Mouse (Mus musculus): ENCODE results near the gene Mfsd12. TPM values are rescaled to one million over a fixed set of nuclear protein-coding genes. Genes with fewer than 3 reads are reported as not detected.

Mfsd12 gene
- total RNA-seq, 4 experiments from 2014 or later: 36.8 to 42.2 (median 37.9) TPM

DNA sequence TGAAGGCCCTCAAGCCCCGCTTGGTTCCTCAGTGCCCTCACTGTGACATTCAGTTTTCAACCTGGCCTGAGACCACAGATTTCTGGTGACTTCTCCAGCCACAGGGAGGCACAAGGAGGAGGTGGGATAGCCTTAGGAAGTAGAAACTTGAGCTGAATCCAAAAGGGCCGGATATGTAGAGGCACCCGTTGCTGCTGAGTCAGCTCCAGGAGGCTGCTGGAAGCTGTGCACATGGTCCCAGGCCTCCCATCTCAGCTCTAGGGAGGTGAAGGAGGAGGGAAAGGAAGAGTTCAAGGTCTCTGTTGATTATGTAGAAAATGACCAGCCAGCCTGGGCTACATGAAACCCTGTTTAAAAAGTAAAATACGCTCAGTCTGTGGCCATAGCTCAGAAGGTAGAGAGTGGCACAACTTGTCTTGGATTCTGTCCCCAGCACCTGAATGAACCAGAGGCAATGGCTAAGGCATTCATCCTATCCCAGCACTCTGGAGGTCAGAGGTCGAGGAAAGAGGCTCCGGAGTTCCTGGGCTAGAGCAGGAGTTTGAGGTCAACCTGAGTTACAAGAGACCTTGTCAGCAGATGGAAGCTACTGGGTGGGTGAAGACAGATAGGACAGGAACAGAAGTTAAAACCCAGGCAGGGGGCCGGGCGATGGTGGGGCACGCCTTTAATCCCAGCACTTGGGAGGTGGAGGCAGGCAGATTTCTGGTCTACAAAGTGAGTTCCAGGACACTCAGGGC is 2.4 kb upstream of the Mfsd12 start:
- no peak for DNase-seq (ENCODE audit: low spot score in 2 of 2)

DNA sequence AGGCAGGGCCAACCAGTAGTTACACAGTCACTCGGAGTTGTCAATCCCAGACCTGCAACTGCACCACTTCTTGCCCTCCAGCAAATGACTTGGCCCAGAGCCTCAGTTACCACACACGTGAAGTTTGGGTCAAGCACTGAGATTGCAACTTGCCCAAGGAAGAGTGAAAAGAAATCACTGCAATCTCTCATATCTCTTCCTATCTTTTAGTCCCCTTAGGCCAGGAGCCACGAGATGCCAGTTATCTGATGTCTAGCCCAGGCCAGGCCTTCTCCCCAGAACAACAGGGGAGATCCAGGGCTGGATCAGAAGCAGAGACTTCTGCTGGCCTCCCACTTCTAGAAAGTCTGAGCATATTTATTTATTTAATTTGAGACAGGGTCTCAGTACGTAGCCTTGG is 1.8 kb upstream of the Mfsd12 start:
- DNase-seq (ENCODE audit: low spot score in 2 of 2): no peak

DNA sequence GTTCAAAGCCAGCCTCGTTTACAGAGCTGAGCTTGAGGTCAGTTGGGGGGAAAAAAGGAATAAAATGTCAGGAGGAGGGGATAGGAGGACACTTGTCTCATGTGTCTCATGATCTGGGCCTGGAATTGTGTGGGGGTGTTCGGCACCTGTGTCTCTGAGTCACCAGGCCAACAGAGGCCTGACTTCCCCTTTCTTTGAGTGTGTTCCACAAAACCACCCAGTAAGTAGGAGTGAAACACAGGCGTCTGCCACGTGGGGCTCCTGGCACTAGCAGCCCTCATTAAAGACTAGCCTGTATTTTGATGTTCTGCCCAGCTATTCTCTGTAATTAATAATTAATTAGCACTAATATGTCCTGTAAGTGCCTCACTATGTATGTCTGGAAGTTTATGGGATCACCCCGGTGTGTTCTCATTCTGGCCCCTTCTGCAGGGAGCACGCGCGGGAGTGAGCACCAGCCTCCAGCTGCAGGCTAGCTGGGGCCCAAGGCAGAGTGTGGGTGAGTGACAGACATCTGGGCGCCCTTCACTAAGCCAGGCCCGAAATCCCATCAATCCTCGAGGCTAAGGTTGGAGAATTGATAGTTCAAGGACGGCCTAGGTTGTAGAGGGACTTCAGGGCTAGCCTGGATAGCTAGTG is 820 bp upstream of the Mfsd12 start:
- DNase-seq (ENCODE audit: low spot score in 2 of 2): no peak

DNA sequence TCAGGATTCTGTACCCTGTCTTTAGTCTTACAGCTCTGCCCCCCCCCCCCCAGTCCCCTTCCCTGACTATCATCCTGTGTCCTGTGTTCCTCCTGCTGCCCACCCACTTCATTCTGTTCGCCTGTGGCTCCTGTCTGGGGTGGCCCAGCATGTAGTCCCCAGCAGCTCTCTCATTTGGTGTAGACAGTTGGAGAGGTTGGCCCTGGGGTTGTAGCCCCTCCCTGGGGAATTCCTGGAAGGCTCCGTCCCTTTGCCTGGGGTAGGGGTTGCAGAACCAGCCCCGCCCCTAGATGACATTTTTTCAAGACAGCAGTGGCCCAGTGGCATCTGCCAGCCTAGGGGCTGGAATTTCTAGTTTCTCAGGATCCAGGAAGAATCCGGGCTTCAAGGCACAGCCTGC is 918 bp downstream of the Mfsd12 start:
- no peak for DNase-seq (ENCODE audit: low spot score in 2 of 2)

DNA sequence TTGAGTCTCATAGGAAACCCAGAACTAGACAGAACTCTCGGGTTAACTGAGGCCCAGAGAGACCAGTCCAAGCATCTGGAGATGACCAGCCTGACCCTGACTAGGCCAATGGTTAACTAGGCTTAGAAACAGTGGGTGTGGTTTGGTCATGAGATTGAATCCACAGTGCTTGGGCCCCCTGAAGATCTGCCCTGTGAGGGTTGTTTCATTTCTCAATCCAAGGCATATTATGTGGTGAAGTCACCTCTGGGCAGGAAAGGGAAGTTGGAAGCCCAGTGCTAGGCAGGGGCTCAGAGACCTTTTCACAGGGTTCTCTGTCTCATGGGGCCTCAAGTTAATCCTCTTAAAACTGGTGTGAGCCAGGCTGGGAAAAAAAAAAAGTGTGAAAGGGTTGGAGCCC is 1.6 kb downstream of the Mfsd12 start:
- DNase-seq (ENCODE audit: low spot score in 2 of 2): no peak

DNA sequence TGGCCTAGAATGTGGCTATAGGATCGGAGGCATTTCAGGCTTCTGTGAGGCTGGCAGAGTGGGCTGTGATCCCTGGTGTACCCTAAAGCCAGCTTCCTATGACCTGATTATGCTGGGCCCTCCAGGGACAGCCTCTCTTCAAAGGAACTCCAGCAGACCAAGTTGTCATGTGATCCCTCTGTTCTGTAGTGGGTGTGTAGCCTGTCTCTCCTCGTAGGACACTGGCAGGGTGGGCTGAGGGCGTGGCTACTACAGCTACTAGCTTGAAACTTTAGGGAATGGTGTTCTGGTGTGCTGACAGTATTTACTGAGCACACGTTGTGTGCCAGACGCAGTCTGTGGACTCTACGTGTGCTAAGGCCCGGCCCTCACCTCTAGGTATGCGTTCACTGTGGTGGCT is 3.4 kb downstream of the Mfsd12 start:
- DNase-seq (ENCODE audit: low spot score in 2 of 2): no peak

DNA sequence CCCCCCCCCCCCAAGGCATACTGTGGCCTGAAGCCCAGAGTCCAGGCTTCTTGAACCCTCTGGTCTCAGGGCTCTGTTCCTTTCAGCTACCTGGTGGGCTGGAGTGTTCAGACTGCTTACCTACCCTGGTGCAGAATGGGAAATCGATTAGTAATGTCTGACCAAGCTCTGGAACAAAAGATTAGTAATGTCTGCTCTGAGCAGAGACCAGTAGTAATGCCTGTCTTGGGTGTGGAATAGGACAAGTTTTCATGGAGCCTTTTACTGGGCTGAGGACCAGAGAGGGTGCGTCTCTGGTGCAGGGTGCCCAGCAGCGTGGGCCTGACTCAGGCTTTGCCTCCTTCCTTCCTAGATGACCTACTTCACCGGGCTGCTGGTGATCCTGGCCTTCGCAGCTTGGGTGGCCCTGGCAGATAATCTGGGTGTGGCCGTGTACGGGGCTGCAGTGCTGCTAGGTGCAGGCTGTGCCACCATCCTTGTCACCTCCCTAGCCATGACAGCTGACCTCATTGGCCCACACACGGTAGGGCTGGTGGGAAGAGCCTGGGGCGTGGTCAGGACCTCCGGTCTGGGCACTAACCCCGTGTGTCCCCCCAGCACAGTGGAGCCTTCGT is 5.2 kb downstream of the Mfsd12 start:
- no peak for DNase-seq (ENCODE audit: low spot score in 2 of 2)

DNA sequence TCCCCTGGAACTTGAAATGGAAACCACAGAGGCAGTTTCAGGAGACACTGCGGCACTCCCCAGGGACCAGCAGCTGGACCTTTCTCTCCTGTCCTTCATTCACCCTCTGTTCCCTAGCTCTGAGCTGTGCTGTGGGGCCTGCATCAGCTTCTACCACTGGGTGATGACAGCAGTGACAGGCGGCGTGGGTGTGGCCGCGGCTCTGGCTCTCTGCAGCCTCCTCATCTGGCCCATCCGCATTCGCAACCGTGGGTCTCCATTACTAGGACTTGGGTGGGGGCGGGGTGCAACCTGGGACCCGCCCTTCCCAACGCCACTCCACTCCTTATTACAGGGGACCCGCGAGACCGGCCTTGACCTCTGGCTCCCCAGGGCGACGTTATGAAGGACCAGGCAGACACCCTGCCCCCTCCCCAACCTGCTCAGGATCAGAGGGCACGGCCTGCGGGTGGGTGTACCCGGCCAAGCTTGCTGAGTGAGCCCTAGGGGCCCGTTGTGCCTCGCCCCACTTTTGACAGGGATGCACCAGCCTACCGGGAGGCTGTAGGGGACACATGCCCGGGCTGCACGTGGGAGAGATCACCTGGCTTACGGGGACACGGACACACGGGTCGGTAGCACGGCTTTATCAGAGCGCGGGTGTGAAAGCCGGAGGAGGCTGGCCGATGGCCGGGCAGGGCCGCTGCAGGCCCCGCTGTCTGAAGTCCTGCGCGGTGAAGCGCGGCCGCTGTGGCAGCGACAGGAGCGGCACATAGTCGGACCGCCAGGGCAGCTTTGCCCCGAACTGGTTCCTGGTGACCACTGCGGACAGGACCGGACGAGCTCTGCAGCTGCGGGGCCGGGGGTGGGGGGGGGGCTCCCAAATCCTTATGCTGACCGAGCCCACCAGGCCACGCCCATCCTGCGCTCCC is 6.4 kb downstream of the Mfsd12 start:
- no peak for DNase-seq (ENCODE audit: low spot score in 2 of 2)

DNA sequence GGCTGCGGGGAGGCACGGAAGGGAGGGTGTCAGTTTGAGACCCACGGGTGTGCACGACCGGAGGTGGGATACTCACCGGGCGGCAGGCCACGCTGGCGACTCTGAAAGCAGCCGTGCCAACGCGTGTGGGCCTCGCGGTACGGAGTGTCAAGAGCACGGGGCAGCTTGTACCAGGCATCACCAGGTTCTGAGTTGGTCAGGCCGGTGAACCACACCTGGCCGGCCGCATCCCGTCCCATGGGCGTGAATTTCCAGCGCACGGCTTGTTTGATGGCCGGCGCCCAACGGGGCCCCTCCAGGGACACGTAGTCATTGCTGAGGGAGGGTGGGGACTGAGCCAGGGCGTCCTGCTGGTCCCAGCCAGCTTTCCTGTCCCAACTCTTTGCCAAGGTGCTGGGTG is 7.4 kb downstream of the Mfsd12 start:
- DNase-seq (ENCODE audit: low spot score in 2 of 2): no peak

DNA sequence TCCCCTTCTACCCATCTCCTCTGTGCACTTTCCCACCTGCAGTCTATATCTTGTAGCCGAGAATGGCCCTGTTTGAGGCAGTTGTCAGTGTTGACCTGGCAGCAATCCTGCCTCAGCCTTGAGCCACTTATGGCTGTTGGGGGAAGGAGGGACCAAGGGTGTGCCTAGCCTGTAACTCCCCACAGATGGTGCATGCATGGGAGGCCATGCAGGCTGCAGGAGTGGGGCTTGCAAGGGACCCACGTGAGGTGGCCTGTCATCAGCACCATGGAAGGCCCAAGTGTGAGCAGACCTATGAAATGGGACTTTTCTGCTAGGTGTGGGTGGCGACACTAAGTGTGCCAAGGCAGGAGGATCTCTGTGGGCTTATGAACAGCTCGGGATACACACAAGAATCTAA is 7.8 kb downstream of the Mfsd12 start:
- peak in 1 of 2 experiments; percentile 67 for DNase-seq (ENCODE audit: low spot score in 2 of 2)

DNA sequence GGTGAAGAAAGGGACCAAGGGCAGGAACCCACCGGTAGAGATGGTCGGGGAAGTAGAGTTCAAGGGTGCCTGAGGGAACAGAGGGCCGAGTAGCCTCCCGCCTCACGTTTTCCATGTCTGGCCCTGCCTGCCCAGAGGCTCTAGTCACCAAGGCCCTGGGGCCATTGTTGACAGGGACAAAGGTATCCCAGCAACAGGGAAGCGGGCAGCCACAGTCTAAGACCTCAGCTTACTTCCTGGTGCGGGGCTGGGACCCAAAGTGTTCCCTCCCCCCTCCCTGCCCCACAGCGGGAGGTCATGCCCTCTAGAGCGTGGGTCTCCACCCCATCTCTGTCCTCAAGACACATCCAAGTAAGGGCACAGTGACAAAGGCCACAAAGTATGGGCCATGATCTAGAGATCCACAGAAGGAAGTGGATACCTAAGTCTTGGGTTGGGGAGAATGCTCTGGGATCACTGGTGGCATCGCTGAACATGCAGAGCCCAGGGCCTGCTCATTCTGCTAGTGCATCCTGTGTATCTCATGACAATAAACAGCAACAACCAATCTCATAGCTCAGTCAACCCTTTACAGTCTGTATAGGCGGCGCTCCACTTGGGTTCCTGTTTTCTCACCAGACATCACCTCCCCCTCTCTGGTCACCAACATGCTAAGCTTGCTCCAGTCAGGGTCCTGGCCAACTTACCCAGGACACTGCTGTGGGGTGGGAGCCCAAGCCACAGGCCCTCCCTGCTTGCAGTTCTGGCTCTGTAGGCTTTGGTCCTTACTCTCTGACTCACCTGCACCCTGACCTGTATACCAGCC is 8.6 kb downstream of the Mfsd12 start, which contains the start of gene 4930404N11Rik:
TSS of gene 4930404N11Rik (minus strand) at position 145 of the 805 bp plus-strand sequence.
- DNase-seq (ENCODE audit: low spot score in 2 of 2): no peak

DNA sequence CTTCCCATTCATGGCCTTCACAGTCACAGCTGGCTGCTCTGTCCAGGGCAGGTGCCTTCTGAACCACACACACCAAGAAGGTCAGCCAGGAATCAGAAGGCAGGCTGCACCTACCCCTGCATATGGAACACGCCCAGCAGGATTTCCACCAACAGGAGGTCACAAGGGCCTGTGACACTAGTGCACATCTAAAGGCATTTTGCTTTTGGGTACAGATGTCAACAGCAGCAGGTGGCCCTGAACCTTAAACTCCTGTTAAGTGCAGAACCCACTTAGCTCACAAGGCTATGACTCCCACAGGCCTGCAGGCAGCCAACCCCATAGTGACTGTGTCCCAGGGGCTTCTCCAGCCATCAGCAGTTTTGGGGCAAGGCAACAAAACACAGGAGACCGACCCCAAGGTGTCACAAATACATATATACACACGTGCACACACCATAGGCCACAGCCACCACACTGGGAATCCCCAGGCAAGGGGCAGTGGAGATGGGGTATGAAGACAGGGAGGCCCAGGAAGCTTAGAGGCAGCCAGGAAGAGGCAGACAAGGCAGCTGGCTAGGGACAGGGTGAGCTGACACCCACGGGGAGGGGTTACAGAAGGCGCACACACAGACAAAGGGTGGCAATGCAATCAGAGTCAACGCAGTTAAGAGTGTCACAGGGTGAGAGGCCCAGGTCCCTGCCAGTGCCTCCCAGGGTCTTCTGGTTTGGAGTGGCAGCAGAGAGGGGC is 9.4 kb downstream of the Mfsd12 start:
- no peak for DNase-seq (ENCODE audit: low spot score in 2 of 2)

DNA sequence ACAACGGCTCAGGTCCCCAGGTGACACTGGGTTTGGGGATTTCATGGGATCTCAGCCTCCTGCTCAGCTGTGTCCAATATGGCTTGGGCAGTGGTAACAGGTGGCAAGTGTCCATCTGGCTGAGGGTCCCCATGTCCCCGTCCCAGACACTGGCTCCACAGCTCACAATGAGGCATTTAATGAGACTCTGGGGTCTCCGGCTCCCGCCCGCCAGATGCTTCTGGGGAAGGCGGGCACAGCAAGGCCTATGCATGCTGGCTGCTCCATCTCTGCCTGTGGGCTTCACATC is 9.9 kb downstream of the Mfsd12 start:
- DNase-seq (ENCODE audit: low spot score in 2 of 2): no peak

DNA sequence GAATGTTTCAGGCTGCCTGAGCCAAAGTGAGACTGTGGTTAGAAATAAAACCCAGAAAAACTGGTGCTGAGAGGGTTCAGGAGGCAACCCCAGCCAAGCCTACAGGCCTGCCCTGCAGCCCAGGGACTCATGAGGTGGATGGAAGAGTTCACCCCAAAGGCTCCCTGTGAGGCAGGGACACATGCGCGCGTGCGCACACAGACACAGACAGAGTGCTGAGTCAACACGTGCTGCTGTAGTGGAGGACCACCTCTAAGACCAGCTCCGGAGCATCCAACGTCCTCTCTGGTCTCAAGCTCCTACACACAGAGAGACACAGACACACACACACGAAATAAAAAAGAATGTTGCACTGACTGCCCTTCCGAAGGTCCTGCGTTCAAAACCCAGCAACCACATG is 18.0 kb downstream of the Mfsd12 start:
- DNase-seq (ENCODE audit: low spot score in 2 of 2): no peak

DNA sequence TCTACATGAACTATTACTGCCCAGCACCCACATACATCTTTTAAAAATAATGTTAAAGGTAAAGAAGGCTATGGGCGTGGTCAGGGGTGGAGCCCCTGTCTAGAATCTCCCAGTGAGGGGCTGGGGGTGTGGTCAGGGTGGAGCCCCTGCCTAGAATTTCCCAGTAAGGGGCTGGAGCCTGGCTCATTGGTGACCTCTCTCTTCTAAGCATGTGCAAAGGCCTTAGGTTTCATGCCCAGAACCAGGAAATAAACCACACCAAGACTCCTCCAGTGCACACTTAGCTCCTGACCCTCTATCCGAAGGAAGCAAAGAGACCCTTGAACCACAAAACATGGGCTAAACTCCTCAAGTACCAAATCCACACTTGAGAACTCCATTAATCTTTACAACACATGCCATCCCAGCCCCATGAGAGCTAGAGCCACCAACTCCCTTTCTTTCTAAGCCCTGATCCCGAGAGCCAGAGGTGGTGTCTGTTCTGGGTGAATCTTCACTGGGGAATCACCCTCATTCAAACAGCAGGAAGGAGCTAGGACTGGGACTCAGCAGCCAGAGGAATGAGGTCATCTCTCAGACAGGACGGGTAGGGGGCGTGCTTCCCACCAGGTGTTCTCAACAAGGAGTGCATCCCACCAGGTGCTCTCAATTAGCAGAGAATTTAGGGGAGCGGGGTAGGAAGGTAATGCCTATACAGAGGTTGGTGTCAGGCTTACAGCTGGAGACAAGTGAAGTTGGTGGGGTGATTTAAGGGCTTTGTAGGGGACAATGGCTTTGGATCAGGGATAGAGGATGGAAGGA is 19.5 kb downstream of the Mfsd12 start:
- DNase-seq (ENCODE audit: low spot score in 2 of 2): no peak

DNA sequence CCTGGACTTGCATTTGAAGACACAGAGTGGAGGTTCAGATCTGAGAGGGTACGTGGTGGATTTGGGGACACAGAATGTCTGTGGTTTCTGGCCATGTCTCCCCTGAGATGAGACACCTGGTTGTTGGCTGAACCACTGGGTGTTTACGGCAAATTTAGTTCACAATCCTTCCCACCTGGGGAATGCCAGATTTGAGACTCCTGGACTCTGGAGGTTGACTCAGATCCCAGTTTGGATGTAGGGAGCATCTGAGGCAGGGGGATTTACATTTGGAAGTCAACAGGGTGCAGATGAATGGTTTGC is 20.0 kb downstream of the Mfsd12 start:
- DNase-seq (ENCODE audit: low spot score in 2 of 2): no peak

DNA sequence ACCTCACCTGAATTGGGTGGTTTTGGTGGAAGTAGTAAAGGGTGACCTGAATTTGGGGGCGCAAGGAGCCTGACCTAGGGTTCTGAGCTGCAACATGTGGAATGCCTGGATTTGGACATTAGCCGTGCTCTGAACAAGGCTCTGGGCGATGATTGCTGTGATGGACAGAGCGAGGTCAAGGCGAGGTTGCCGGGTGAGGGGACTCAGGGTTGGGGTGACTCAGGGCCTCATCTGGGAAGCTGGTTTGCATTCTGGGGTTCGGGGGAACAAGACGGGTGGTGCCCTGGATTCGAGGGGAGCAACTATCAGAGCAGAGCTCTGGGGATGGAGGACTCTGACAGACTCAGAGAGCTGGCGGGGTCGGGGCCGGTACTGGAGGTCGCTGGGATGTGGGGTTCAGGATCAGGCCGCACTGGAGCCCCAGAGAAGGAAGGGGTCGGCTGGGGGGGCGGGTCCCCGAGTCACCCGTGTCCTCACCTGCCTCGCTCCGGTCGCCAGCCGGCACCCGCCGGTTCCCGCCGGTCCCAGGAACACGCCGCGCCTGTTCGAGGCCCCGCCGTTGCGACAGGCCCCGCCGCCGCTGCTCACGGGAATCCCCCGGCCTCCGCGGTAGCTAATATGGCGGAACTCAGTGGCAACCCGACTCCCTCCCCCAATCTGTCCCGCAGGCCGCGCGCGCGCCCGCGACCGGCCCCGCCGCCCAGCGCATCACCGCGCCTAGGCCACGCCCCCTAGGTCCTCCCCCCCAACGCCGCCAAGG is 20.7 kb downstream of the Mfsd12 start, which contains the start of gene Fzr1:
TSS of gene Fzr1 (minus strand) at position 724 of the 760 bp plus-strand sequence.
- DNase-seq (ENCODE audit: low spot score in 2 of 2): no peak

DNA sequence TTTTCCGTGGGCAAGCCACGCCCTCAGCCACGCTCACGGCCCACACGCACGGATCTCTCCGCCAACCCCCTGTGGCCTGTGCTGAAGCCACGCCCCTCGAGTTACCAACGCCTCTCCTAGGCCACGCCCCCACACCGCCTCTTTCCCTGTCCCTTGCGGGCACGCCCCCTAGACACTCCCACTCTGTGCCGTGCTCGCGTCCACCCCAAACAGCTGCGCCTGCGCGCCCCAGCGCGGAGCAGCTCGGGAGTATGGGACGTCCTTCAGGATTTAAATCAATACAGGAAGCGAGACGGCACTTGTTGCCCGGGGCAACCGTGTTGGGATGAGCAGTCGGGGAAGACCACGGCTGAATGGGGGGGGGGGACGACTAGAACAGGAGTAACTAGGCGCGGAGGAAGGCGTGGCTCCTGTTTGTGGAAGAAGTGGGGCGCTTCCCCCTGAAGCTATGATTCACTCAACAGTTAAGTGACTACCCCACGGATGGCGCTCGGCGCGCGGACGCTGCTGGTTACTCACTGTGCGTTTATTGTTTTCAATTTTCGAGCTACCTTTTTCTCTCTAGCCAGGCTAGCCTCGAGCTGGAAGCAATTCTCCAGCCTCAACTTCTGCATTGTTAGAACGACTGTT is 21.4 kb downstream of the Mfsd12 start:
- peak; percentile 98 to 100 for DNase-seq (ENCODE audit: low spot score in 2 of 2)
